Mouse (Mus musculus): ENCODE measurements at regions not wholly inside any gene's neighbourhood (a gene's known extent, or its start where the extent isn't known, plus 50 kb on each side); places are given as distances from the start of the nearest gene placed in this dataset.
"Not testable (repeated sequence)": the region's sequence is repeated elsewhere in the genome, so short reads cannot be mapped to it uniquely, and the experiment has no call there.

- no peak for DNase-seq
Measured at GRCm38 (mm10) chr14:101067082-101067481, 133.0 kb downstream of the Prr30 start.

- DNase-seq: no peak
Measured at GRCm38 (mm10) chr14:101056874-101057273, 143.3 kb downstream of the Prr30 start.

DNA sequence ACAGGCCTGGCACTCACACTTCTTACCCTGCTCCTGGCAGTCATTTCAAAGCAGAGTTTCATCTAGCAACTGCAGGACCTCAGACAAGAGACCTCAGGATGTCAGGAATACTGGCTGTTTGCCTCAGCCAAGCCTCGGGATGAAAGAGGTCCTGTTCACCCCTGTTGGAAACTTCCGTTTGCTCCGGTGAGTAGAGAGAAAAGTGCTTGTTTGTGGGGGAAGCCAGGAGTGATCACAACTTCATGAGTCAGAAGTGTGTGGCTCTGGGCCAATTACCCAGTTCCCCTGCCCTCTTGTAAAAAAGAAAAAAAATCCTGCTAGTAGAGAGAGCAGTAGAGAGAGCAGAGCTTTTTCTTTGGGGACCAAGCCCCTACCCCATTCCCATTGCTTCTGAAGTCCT, 144.2 kb downstream of the Prr30 start:
- peak; percentile 2 for DNase-seq

DNA sequence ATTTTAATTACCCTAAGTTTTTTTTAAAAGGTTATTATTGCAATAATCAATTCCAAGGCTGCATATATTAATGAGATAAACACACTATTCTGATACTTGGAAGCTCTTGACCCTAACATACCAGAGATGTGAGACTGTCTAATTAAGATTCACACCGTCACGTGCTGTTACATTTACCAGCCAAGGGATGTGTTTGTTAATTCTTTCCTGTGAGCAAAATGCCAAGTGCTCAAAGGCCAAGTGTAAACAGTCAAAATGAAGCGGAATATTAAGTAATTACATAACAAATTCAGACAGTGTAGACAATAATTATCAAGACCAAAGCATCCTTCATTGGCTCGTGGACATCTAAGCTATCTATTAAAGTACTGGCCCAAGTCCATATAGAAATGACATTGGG, 145.3 kb downstream of the Prr30 start:
- DNase-seq: no peak

DNA sequence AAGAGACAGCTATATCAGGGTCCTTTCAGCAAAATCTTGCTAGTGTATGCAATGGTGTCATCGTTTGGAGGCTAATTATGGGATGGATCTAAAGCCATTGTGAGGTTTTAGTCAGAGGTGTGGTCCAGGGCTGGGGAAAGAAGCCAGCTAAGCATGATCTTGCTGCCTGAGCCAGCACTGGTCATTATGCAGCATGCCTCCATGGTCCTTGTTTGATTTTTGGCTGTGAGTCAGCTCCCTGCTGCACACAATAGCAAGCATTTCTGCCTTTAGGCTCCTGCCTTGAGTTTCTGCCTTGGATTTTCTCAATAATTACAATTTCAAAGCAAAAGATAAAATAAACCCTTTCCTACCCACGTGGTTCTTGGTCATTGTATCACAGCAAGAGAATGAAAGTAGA, 147.4 kb downstream of the Prr30 start:
- no peak for DNase-seq

DNA sequence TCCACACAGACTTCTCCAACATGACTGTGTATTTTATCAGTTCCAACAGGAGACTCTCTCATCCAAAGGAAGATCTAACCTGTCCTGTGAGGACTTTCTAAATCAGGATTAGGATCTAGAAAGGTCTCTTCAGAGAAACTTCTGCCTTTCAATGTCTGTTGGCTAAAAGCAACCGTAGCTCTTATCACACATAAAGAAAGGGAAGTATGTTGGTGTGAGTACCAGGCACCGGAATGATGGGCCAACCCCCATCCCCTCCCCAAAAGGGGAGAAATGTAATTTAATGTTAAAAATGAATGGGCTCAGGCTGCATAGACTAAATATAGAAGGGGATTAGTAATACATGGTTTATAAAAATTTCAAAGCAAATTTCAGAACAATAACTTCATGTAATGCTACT, 149.9 kb downstream of the Prr30 start:
- no peak for DNase-seq

DNA sequence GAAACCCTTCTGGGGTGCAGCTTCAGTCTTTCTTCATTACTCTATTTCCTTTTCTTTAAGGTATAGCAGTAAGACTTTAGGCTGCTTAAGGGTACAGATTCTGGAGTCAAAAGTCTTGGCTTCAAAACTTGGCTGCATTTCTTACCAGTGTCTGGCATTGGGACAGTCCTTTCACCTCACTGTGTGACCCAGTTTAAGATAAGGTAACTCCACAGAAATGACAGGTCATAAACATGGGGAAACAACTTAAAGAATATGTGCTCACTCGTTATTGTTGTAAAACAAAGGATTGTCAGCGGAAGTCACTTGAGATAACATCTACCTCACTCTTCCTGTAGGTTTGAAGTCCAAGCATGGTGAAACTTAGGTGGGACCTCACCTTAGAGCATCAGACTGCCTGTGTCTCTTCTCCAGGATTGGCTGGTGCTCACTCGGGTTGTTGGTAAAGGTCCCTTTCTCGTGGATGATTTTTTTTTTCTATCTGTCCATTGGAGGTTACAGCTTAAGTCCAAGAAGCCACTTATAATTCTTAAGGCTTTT, 150.4 kb downstream of the Prr30 start:
- DNase-seq: no peak

DNA sequence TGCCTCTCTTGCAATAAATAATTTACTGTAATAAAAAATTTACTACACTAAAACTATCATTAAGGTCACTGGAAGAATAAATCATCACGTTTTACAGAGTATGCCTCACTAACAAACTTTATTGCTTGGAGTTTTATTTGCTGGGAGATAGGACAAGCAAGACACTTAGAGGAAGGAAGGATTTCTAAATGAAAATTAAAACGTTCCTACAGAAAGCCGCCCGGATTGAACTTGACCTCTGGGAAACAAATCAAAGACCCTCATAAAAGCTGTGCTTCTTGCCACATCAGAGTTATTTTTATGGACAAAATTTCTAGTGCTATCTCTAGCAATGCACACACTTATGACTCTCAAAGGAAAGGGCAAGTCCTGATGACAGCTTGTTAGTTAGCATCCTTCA, 156.6 kb downstream of the Prr30 start:
- no peak for DNase-seq

DNA sequence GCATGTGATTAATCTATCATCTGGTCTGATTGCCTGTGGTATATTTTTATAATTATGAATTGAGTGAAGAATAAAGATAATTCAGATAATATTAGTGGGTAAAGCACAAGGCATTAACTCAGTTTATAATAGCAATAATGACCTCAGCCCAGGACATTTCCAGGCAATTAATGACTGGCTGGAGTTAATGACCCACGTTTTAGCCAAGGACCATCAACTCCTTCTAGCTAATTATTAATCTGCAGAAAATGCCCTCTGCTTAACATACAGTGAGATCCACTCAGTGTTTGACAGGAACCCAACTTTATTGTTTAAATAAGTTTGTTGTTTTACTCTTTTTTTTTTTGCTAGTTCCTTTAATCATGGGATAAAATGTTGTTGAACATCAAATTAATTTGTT, 199.1 kb downstream of the Prr30 start:
- DNase-seq: no peak

GRCm38 (mm10) chr14:100980754-100981153, 219.4 kb downstream of the Prr30 start:
- DNase-seq: no peak

DNA sequence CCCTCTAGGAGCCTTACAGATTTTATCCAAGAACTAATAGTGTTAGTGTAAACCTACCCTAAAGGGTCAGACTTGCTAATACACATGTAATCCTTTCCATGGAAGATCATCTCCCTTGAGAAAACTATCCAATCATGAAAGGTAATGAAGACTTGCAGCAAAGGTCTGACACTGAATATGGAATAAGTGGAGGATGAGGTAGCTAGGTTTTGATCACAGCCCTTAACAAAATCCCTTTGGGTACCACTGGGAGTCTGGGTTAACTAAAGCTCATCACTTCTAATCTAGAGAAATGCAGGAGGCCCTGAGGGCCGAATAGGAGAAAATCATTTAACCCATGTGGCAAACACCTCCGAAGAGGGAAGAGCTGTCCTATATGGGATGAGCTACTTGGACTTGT, 221.6 kb downstream of the Prr30 start:
- DNase-seq: no peak

DNA sequence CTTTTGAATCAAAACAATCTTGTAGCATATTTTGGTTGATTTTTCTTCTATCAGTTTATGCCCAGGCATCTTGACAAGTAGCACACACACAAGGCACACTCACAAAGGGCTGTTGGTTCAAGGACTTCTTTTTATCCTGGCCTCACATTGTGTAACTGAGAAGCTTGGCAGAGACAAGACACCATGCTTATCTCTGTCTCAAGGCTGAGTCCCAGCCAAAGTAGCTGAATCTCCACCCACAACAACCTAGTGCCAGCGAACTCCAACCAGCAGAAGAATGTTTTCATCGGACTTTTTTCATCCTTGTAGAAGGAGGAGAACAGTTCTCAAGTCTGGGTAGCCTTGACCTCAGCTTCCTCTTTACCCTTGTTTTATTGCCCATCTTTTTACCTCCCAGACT, 229.2 kb downstream of the Prr30 start:
- DNase-seq: peak; percentile 24

DNA sequence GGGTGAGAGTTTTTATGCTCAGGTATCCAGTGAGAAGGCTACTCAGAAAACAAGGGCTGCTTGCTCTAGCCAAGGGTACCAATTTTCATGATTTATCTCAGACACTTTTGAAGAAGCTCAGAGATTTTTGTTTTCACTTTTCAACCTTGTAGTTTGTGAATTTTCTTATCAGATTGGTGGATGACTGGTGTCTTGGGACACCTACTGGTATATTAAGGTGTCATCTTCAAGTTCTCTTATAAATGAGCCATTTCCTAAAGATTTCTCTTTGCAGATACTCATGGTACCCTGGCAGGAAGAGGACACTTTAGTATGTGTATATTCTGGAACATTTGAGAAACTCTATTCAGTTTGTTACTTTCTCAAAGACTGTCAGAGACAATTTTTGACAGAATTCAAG, 239.9 kb downstream of the Prr30 start:
- no peak for DNase-seq

DNA sequence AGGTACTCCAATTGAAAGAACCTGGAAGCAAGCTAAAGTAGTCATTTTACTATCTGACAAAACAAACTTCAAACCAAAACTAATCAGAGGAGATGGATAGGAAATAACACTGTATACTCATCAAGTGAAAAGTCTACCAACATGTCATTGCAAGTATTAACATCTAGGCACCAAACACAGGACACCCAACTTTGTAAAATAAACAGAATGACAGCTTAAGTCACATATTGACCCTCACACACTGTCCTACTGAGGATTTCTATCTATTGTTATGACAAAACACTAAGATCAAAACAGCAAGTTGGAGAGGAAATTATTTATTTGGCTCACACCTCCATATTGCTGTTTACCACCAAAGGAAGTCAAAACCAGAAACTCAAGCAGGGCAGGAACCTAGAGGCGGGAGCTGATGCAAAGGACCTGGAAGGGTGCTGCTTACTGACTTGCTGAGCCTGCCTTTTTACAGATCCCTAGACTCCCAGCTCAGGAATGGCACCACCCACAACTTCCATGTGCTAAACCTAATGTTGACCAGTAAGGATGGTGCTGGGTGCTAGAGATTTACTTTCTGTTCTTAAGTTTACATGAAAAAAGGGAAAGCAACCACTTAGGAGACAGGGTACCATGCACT, 244.2 kb downstream of the Prr30 start:
- DNase-seq: no peak

DNA sequence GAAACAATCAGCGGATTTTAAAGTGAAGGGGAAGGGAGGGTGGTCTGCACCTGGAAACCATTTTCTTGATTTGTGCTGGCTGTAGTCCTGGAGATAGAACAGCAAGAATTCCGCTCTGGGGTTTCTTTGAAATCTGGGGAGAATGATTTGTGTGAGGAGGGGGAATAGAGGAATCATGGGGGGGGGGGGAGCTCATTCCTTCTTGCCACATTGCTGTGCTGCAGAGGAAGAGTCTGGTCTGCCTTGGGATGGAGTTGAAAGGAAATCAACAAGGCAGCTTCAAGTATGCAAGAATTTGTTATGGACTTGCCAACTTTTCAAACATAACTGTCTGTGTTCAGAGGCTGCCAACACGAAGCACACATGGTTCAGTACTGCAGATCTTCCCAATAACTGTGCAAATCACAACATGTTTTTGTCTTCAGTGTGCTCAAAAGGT, 249.4 kb downstream of the Prr30 start:
- no peak for DNase-seq

GRCm38 (mm10) chr14:100947625-100948024, 252.5 kb downstream of the Prr30 start:
- DNase-seq: not testable (repeated sequence)

DNA sequence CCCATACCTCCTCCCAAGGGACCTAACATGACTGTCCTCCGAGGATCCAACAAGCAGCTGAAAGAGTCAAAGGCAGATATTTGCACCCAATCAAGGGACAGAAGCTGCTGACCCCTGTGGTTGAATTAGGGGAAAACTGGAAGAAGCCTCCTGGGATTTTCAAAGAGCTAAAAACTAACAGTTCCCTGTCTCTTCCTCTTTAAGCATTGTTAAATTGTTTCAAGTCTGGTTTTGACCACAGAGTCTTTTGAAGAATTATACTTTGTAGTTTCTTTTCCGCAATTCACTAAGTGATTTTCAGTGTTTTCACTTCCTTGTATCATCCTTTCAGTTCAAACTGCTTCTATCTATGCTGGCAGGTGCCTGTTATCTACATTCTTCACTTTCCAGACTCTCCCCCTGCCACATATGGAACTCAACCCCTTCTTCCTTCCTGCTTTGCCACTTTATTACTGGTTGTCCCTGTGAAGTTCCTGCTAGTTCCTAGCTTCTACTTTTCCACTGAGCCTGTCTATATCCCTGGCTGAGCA, 262.7 kb downstream of the Prr30 start:
- no peak for DNase-seq

- DNase-seq: no peak
Measured at GRCm38 (mm10) chr14:100934554-100934953, 265.6 kb downstream of the Prr30 start.

DNA sequence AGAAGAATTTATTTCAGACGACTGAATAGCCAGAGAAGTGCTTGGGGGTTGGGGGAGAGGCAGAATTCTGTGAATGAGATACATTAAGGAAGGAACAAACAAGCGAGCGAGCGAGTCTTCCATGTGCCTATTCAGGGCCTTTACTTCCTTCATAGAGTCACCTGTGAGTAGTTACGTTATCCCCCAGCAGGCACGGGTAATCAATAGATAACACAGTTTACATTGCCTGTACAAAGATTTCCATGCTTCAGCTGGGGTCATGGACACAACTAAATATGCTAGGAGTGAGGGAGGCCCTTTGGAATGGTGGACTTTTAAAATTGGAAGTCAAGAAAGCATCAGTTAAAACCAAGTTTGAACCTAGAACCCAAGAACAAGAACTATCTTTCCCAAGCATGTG, 275.2 kb downstream of the Prr30 start:
- DNase-seq: no peak

GRCm38 (mm10) chr14:100900221-100900620, 299.9 kb downstream of the Prr30 start:
- no peak for DNase-seq

- DNase-seq: peak; percentile 7
Measured at GRCm38 (mm10) chr14:100899074-100899473, 301.1 kb downstream of the Prr30 start.

GRCm38 (mm10) chr14:100889163-100890157, 310.7 kb downstream of the Prr30 start:
- no peak for DNase-seq

GRCm38 (mm10) chr14:100883115-100883514, 317.0 kb downstream of the Prr30 start:
- no peak for DNase-seq

DNA sequence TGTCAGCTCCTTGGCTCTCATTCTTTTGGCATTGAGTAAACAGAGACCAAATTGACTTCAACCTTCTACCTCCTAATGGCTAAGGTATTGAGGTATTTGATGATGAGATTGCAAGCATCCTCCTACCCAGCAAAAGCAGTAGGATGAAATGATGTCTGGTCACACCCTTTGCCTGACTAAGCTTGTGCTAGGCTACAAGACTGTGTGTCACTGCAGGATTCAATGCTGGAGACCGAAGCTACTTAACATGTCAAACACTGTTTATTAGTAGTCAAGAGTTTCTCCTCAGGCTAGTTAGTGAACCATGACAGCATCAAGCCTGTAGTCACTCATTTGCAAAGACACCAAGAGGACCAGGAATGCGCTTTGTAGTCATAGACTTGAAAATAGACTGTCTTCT, 320.0 kb downstream of the Prr30 start:
- DNase-seq: no peak
